Mouse (Mus musculus) heart, postnatal 0 days (tissue): Measurements from ENCODE around the gene Ksr2.

Experiments
- CTCF ChIP-seq: IDR thresholded peaks from 2 replicates; pipeline ENCODE4 v1.5.1; 2016; ENCODE audit warnings: antibody characterized with exemption, control low read depth, low read depth
- EP300 ChIP-seq: IDR thresholded peaks from 2 replicates; pipeline ENCODE4 v1.6.1; 2016; ENCODE audit warnings: antibody characterized with exemption, low read depth

DNA sequence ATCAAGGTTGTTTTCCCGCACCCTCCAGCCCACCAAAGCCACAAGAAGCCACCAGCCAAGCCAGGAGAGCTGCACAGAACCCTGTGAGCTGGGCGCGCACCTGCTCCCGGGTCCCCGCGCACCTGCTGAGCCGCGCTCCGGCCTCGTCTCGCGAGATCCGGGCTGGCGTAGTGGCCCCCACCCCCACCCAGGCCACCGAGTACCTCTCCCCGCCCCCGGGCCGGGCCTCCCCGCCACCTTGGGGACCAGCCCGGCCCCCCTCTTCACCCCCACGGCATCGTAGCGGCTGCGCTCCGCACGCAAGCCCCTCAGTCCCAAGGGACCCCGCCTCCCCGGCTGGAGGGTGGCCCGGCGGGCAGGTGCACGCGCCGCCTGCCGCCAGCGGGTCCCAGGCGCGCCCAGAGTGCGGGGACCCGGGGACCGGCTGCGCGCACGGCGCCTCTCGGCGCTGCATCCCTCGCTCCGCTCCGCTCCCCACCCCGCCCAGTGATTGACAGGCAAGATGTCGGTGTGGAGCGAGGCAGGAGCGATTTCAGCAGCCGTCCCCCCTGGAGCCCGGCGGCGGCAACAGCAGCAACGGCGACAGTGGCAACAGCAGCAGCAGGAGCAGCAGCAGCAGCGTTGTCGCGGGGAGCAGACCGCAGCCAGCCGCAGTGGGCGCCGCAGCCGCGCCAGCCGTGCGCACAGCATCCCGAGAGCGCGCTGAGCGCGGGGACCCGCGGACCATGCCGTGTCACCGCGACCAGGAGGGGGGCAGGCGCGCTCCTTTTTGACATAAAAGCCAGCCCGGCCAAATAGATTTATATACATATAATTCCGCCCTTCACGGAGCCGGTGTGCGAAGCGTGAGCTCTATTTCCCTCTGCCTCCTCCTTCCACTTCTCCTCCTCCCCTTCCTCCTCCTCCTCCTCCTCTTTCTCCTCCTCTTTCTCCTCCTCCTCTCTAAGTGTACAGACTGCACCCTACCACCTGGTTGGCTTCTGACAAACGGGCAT lies at the start of gene Ksr2:
- TF ChIP-seq CTCF (no peak), EP300 (no peak)
